Mouse (Mus musculus) stomach, embryonic 14.5 days (tissue): ENCODE data around the gene Snx18. TPM values are rescaled to one million over a fixed set of nuclear protein-coding genes. Genes with fewer than 3 reads are reported as not detected.

Experiments used
- ATAC-seq: fragments of 200-750 bp; cut with Nextera tagmentation; 2 replicates; pipeline ENCODE4 v1.8.0; 2017; ENCODE audit warnings: low read depth, moderate TSS enrichment; ENCODE audit not compliant: insufficient number of reproducible peaks, insufficient read depth, low FRiP score
- H3K27ac ChIP-seq: fragments of 300-500 bp; sonication (generic); 2 replicates; pipeline ENCODE4 v1.5.1; 2014; ENCODE audit warnings: mild to moderate bottlenecking, low read length, moderate library complexity, mixed read lengths
- H3K27me3 ChIP-seq: fragments of 300-500 bp; sonication (generic); 2 replicates; pipeline ENCODE4 v1.6.1; 2014; ENCODE audit warnings: low read length, control low read depth, mixed read lengths; ENCODE audit not compliant: control insufficient read depth, insufficient read depth
- H3K36me3 ChIP-seq: fragments of 300-500 bp; sonication (generic); 2 replicates; pipeline ENCODE4 v1.6.1; 2014; ENCODE audit warnings: mild to moderate bottlenecking, control low read depth, low read length, moderate library complexity, mixed read lengths; ENCODE audit not compliant: control insufficient read depth, insufficient read depth
- H3K4me1 ChIP-seq: fragments of 300-500 bp; sonication (generic); 2 replicates; pipeline ENCODE4 v1.6.1; 2014; ENCODE audit warnings: low read length, control low read depth, mixed read lengths; ENCODE audit not compliant: control insufficient read depth, insufficient read depth
- H3K4me2 ChIP-seq: fragments of 300-500 bp; sonication (generic); replicated peaks from 2 replicates; pipeline ENCODE4 v1.6.1; 2014; ENCODE audit warnings: low read depth, low read length, control low read depth
- H3K4me3 ChIP-seq: fragments of 300-500 bp; sonication (generic); 2 replicates; pipeline ENCODE4 v1.5.1; 2014; ENCODE audit warnings: low read depth, low read length, control low read depth
- H3K9ac ChIP-seq: fragments of 300-500 bp; sonication (generic); replicated peaks from 2 replicates; pipeline ENCODE4 v1.6.1; 2014; ENCODE audit warnings: low read depth, mild to moderate bottlenecking, control low read depth, low read length, moderate library complexity, mixed read lengths
- H3K9me3 ChIP-seq: fragments of 300-500 bp; sonication (generic); 2 replicates; pipeline ENCODE4 v1.6.1; 2016; ENCODE audit warnings: low read depth, low read length, control low read depth; ENCODE audit not compliant: control insufficient read depth
- WGBS: fragments of 180-500 bp; shearing (Covaris S2); extraction: QIAGEN DNeasy Blood & Tissue Kit; methylation state at CpG from one replicate; pipeline ENCODE4 v1.1.7; 2014; 5-methylcytosine and 5-hydroxymethylcytosine counted together
- polyA plus RNA-seq: library from polyadenylated mRNA; unstranded; fragments of >200 nt; fragmentation: Nextera tagmentation; extraction: Ambion mirVana; gene quantifications from 2 replicates; pipeline ENCODE4 v1.2.1, GENCODE M21; 2014

Snx18 gene
- polyA plus RNA-seq, 1 experiment from 2014 or later, result 28.1 TPM

DNA sequence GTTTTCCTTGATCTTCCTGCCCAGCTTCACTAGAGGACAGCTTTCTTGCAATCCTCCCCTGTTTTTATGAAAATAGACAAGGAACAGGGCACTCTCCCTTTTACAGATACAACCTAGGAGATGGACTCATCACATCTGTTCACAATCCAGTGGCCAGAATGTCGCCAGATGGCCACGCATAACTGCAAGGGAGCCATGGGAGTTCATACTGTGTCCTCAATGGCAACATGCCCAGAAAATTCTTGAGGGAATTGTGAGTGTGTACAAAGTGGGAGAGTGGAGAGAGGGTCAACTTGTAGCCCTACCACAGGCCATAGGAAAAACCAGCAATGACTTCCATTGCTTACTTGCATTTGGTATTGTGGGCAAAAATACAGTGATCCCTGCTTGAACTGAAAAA is 63.1 kb downstream of the Snx18 start:
- 57% methylated on average over 2 of the region's 2 CpGs for WGBS
- ATAC-seq, result no peak; the same call in 1 of the 2 replicates
- no peak overlapping the region for H3K4me2 ChIP-seq

DNA sequence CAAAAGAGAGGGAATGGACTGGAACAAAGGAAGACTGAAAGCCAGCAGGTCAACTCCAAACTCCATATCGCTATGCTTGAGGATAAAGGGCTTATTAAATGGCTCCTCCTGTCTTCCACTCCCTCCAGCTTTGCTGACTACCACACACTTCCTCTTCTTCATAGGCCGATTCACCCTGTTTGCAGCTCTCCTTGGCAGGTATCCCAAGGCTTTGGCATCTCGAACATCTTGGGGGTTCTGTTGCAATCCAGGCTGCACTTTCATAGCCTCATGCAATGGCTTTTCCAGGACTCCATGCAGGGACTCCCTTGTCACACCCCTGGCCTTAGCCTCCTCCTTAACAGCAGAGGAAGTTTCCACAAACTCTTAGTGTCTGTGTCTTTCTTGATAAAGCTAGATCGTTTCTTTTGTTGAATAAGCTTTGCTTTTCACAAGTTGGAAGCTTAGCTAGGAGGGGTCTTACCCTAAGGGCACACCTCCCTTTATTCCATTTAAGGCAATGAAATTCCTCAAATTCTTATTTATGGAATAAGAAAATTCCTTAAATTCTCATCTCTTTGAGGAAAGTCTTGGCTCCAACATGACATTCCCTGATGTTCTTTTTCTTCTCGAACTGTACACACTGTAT is 64.6 kb downstream of the Snx18 start:
- ATAC-seq, result no peak

More for the DNA sequence above, 63.1 kb downstream of the Snx18 start:
- Histone ChIP-seq H3K27me3 (no peaks in the 10 kb centered on the region), H3K4me3 (no peak overlapping the region), H3K4me1 (no peaks in the 10 kb centered on the region), H3K27ac (no peak overlapping the region), H3K36me3 (no peaks in the 10 kb centered on the region), H3K9me3 (no peaks in the 10 kb centered on the region), H3K9ac (no peak overlapping the region)

DNA sequence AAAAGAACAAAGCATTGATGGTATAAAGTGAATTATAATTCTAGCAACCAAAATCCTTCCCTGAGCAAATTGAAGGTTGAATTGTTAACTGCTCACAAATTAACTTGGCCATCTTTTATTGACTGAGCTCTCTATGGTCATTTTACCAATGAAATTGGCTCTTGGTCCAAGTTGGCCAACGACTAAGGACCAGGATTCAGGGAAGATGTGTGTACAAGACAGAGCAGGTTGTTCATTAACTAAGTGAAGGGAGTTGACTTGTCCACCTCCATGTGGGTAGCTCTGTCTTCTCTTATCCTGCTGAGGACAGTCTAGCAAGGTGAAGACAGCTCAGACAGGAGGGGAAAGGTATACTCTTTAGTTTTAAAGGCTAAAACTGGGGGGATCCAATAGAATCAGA is 66.0 kb downstream of the Snx18 start:
- no peak overlapping the region for H3K9ac ChIP-seq
- H3K4me1 ChIP-seq, result no peaks in the 10 kb centered on the region
- 73% methylated on average over 1 of the region's 1 CpGs for WGBS
- no peak overlapping the region for H3K4me2 ChIP-seq
- H3K36me3 ChIP-seq, result no peaks in the 10 kb centered on the region
- H3K4me3 ChIP-seq, result no peak overlapping the region
- H3K9me3 ChIP-seq, result no peaks in the 10 kb centered on the region
- H3K27me3 ChIP-seq, result no peaks in the 10 kb centered on the region
- no peak for ATAC-seq
- no peak overlapping the region for H3K27ac ChIP-seq

More for the DNA sequence above, 64.6 kb downstream of the Snx18 start:
- H3K36me3 ChIP-seq, result no peaks in the 10 kb centered on the region
- H3K4me2 ChIP-seq, result no peak overlapping the region
- H3K27me3 ChIP-seq, result no peaks in the 10 kb centered on the region
- H3K9ac ChIP-seq, result no peak overlapping the region
- H3K9me3 ChIP-seq, result no peaks in the 10 kb centered on the region
- H3K4me3 ChIP-seq, result no peak overlapping the region
- H3K27ac ChIP-seq, result no peak overlapping the region
- 79% methylated on average over 5 of the region's 5 CpGs for WGBS
- H3K4me1 ChIP-seq, result no peaks in the 10 kb centered on the region

DNA sequence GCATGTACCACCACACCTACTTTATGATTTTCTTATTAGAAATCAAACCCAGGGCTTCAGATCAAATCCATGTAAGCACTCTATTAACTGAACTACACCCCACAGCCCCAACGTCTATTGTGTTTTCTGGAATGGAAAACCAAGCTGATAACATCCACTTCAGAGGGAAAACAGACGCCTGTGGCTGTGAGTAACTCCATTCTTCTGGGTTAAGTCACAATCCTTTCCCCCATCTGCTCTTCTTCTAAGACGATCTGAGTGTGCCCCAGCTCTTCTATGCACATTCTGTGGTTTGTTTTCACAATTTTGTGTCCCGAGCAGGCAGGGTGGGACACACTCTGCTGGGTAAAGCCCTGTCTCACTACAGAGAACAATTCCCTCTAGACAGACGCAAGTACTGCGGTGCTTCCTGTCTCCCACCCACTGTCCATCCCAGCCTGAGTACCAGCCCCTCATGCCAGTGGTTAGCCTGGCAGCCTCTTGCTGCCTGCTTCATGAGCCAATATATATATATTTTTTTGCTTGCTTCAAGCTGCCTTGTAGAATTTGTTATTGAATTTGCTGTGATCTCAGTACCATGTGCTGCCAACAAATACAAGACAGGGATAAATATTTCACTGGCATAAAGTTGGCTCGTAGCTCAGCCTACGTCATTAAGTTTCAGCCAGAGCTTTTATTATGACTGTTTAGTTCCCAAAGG is 67.3 kb downstream of the Snx18 start:
- H3K9me3 ChIP-seq, result no peaks in the 10 kb centered on the region
- WGBS, result 58% methylated on average over 8 of the region's 8 CpGs
- no peak for ATAC-seq
- H3K4me1 ChIP-seq, result no peaks in the 10 kb centered on the region
- no peak overlapping the region for H3K4me2 ChIP-seq
- H3K27me3 ChIP-seq, result no peaks in the 10 kb centered on the region
- no peak overlapping the region for H3K27ac ChIP-seq
- no peak overlapping the region for H3K9ac ChIP-seq
- H3K4me3 ChIP-seq, result no peak overlapping the region
- no peaks in the 10 kb centered on the region for H3K36me3 ChIP-seq

DNA sequence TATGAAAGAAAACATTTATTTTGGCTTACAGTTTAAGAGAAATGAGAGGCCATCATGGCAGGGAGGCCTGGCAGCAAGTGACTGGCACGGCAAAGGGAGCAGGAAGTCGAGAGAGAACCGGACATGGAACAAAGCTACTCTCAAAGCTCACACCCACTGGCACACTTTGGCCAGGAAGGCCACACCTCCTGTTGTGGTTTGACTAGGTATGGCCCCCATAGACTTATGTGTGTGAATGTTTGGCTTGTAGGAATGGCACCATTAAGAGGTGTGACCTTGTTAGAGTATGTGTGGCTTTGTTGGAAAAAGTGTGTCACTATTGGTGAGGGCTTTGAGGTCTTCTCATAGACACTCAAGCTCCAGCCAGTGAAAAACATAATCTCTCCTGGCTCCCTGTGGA is 69.3 kb downstream of the Snx18 start:
- no peaks in the 10 kb centered on the region for H3K4me1 ChIP-seq
- no peak for ATAC-seq
- no peak overlapping the region for H3K4me3 ChIP-seq
- no peaks in the 10 kb centered on the region for H3K9me3 ChIP-seq
- H3K4me2 ChIP-seq, result no peak overlapping the region
- WGBS, result 91% methylated on average over 3 of the region's 3 CpGs
- no peak overlapping the region for H3K9ac ChIP-seq
- H3K36me3 ChIP-seq, result no peaks in the 10 kb centered on the region
- no peak overlapping the region for H3K27ac ChIP-seq
- no peaks in the 10 kb centered on the region for H3K27me3 ChIP-seq

DNA sequence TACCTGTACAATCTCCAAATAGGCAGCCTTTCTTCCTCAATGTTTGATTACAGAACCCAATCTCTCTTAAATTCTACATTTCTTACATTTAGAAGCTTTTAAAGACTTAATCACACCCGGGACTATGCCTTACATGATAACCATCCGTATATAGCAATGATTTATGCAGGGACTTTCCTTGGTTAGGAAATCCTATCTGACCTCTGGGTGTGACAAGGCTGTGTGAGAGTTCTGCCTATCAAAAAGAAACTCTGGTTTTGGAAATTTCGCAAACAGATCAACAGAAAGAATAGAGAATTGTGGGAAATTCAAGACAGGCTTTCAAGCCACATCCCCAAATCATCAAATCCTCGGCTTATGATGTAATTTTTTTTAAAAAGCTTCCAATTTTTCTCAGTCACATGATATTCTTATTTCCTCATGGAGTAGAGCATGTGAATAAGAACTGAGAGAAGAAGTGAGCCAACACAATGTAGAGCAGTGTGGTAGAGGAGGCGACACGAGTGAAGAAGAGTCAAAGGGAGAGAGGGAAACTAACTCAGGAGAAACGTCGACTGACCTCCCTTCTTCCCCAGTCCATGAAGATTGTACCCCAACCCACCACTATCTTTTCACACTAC is 70.4 kb downstream of the Snx18 start:
- H3K27ac ChIP-seq, result no peak overlapping the region
- no peaks in the 10 kb centered on the region for H3K36me3 ChIP-seq
- ATAC-seq, result no peak
- 84% methylated on average over 8 of the region's 8 CpGs for WGBS
- H3K9me3 ChIP-seq, result no peaks in the 10 kb centered on the region
- H3K9ac ChIP-seq, result no peak overlapping the region
- no peak overlapping the region for H3K4me2 ChIP-seq
- no peaks in the 10 kb centered on the region for H3K4me1 ChIP-seq
- H3K4me3 ChIP-seq, result no peak overlapping the region
- H3K27me3 ChIP-seq, result no peaks in the 10 kb centered on the region

DNA sequence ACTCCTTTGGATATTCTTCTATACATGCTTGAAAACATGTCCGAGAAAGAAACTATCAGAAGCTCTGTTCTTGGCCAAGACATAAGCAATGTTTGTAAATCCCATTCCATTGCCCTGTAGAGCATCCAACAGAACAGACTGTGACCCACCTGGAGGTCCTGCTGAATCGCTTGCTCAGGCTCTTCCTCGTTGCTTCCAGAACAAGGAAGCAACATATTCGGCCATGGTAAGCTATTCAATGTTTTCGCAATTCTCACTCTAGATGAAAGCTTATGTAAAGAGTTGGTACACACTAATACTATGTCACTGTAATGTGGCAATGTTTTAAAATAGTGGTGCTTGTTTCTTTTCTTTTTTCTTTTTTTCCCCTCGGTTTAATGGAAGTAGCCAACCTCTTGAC is 76.0 kb downstream of the Snx18 start:
- no peak overlapping the region for H3K4me2 ChIP-seq
- H3K9me3 ChIP-seq, result no peaks in the 10 kb centered on the region
- 91% methylated on average over 6 of the region's 6 CpGs for WGBS
- no peaks in the 10 kb centered on the region for H3K36me3 ChIP-seq
- ATAC-seq, result no peak
- no peaks in the 10 kb centered on the region for H3K4me1 ChIP-seq
- no peaks in the 10 kb centered on the region for H3K27me3 ChIP-seq
- no peak overlapping the region for H3K4me3 ChIP-seq
- H3K9ac ChIP-seq, result no peak overlapping the region
- no peak overlapping the region for H3K27ac ChIP-seq
